Mouse (Mus musculus) CH12.LX (cell line): ENCODE measurements around the gene Hmga1b.

Source experiments
- CHD1 ChIP-seq: IDR thresholded peaks from 2 replicates; pipeline ENCODE4 v1.6.1; 2012; ENCODE audit warnings: low read depth, low read length, improper control_type of control experiment, inconsistent platforms
- CHD2 ChIP-seq: IDR thresholded peaks from 2 replicates; pipeline ENCODE4 v1.6.1; 2011; ENCODE audit warnings: low read length, improper control_type of control experiment
- CTCF ChIP-seq, 2 experiments: IDR thresholded peaks in 1 of 2; conservative IDR thresholded peaks in 1 of 2; 2 replicates each; pipeline ENCODE4 v1.5.1; 2011 to 2012; ENCODE audit warnings: low read depth in 2 of 2, low read length in 2 of 2, improper control_type of control experiment in 1 of 2, inconsistent platforms in 1 of 2, mild to moderate bottlenecking in 1 of 2, moderate library complexity in 1 of 2
- EP300 ChIP-seq: IDR thresholded peaks from 2 replicates; pipeline ENCODE4 v1.6.1; 2011; ENCODE audit warnings: low read length, improper control_type of control experiment
- ETS1 ChIP-seq: conservative IDR thresholded peaks from 2 replicates; pipeline ENCODE4 v1.6.1; 2012; ENCODE audit warnings: low read depth, mild to moderate bottlenecking, inconsistent platforms, low read length, improper control_type of control experiment, moderate library complexity
- JUND ChIP-seq: conservative IDR thresholded peaks from 2 replicates; pipeline ENCODE4 v1.6.1; 2011; ENCODE audit warnings: low read depth, low read length, improper control_type of control experiment
- MAFK ChIP-seq: IDR thresholded peaks from 2 replicates; pipeline ENCODE4 v1.6.1; 2011; ENCODE audit warnings: low read length, improper control_type of control experiment; ENCODE audit not compliant: insufficient replicate concordance
- MAX ChIP-seq: IDR thresholded peaks from 2 replicates; pipeline ENCODE4 v1.6.1; 2011; ENCODE audit warnings: low read length, improper control_type of control experiment
- MAZ ChIP-seq: IDR thresholded peaks from 2 replicates; pipeline ENCODE4 v1.6.1; 2012; ENCODE audit warnings: low read depth, mild to moderate bottlenecking, inconsistent platforms, low read length, improper control_type of control experiment, moderate library complexity
- POLR2A ChIP-seq: IDR thresholded peaks from 2 replicates; pipeline ENCODE4 v1.6.1; 2011; ENCODE audit warnings: low read depth, mild to moderate bottlenecking, improper control_type of control experiment, low read length
- POLR2AphosphoS2 ChIP-seq: IDR thresholded peaks from 2 replicates; pipeline ENCODE4 v1.6.1; 2011; ENCODE audit warnings: low read depth, low read length, improper control_type of control experiment
- RCOR1 ChIP-seq: conservative IDR thresholded peaks from 2 replicates; pipeline ENCODE4 v1.6.1; 2012; ENCODE audit warnings: low read depth, mild to moderate bottlenecking, inconsistent platforms, low read length, improper control_type of control experiment
- USF1 ChIP-seq: IDR thresholded peaks from 2 replicates; pipeline ENCODE4 v1.6.1; 2014; ENCODE audit warnings: low read depth, mild to moderate bottlenecking, inconsistent platforms, low read length, improper control_type of control experiment
- ZMIZ1 ChIP-seq: IDR thresholded peaks from 2 replicates; pipeline ENCODE4 v1.6.1; 2012; ENCODE audit warnings: low read depth, mild to moderate bottlenecking, inconsistent platforms, low read length, improper control_type of control experiment

DNA sequence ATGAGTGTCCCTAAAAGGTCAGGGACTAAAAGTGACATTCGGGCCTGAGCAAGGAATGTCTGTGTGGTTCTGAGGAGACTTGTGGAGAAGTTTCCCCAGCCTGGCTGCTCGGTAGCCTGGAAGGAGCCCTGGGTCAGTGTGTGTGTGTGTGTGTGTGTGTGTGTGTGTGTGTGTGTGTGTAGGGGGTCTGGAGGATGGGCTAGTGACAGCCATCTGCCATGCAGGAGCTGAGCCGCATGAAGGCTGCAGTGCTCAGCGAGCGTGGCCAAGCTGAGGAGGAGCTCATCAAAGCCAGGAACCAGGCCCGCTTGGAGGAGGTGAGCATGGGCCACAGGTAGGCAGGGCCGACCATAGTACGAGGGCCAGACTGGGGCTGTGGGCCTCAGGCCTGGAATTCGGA, 43.4 kb upstream of the Hmga1b start:
- no peak for TF ChIP-seq ZMIZ1
- no peak for TF ChIP-seq CTCF (conservative IDR thresholded peaks at IDR 0.05 in 1 of 2, IDR thresholded peaks at IDR 0.05 in 1 of 2; ENCODE audit: low read depth in 2 of 2, low read length in 2 of 2)
- no peak for TF ChIP-seq MAFK
- no peak for TF ChIP-seq POLR2A
- no peak for TF ChIP-seq RCOR1
- TF ChIP-seq EP300, result no peak
- no peak for TF ChIP-seq MAX
- TF ChIP-seq MAZ, result no peak
- TF ChIP-seq POLR2AphosphoS2, result no peak
- no peak for TF ChIP-seq CHD1
- TF ChIP-seq ETS1, result no peak
- TF ChIP-seq CHD2, result no peak
- TF ChIP-seq USF1, result no peak
- no peak for TF ChIP-seq JUND
